Mouse (Mus musculus) midbrain, postnatal 0 days (tissue): Measurements from ENCODE around the gene Fras1. TPM values are rescaled to one million over a fixed set of nuclear protein-coding genes. Genes with fewer than 3 reads are reported as not detected.

Experiments used
- ATAC-seq: fragments of 200-750 bp; cut with Nextera tagmentation; 2 replicates; pipeline ENCODE4 v1.8.0; 2017; ENCODE audit warnings: moderate number of reproducible peaks, mild to moderate bottlenecking, moderate TSS enrichment, moderate library complexity; ENCODE audit not compliant: low FRiP score
- DNase-seq: peaks from one replicate; pipeline ENCODE4 v3.0.0-alpha.2; 2015; ENCODE audit warnings: low spot score
- H3K27ac ChIP-seq: fragments of 300-500 bp; sonication (generic); 2 replicates; pipeline ENCODE4 v1.5.1; 2014; ENCODE audit warnings: low read depth, mild to moderate bottlenecking, low read length, mixed read lengths
- H3K27me3 ChIP-seq: fragments of 300-500 bp; sonication (generic); 2 replicates; pipeline ENCODE4 v1.6.1; 2014; ENCODE audit warnings: low read length, control low read depth, mixed read lengths; ENCODE audit not compliant: insufficient read depth
- H3K36me3 ChIP-seq: fragments of 300-500 bp; sonication (generic); 2 replicates; pipeline ENCODE4 v1.6.1; 2014; ENCODE audit warnings: low read length, control low read depth, mixed read lengths; ENCODE audit not compliant: insufficient read depth
- H3K4me1 ChIP-seq: fragments of 300-500 bp; sonication (generic); 2 replicates; pipeline ENCODE4 v1.6.1; 2014; ENCODE audit warnings: mild to moderate bottlenecking, control low read depth, antibody characterized with exemption, low read length, mixed read lengths; ENCODE audit not compliant: insufficient read depth
- H3K4me2 ChIP-seq: fragments of 300-500 bp; sonication (generic); 2 replicates; pipeline ENCODE4 v1.6.1; 2014; ENCODE audit warnings: low read depth, mild to moderate bottlenecking, low read length, mixed read lengths; ENCODE audit not compliant: poor library complexity, severe bottlenecking
- H3K4me3 ChIP-seq: fragments of 300-500 bp; sonication (generic); 2 replicates; pipeline ENCODE4 v1.5.1; 2014; ENCODE audit warnings: low read depth, mild to moderate bottlenecking, low read length, moderate library complexity
- H3K9ac ChIP-seq: fragments of 300-500 bp; sonication (generic); replicated peaks from 2 replicates; pipeline ENCODE4 v1.6.1; 2014; ENCODE audit warnings: mild to moderate bottlenecking, low read length, moderate library complexity, mixed read lengths; ENCODE audit not compliant: poor library complexity, severe bottlenecking
- H3K9me3 ChIP-seq: fragments of 300-500 bp; sonication (generic); 2 replicates; pipeline ENCODE4 v1.6.1; 2016; ENCODE audit warnings: low read length, control low read depth
- CTCF ChIP-seq: IDR thresholded peaks from 2 replicates; pipeline ENCODE4 v1.5.1; 2016; ENCODE audit warnings: antibody characterized with exemption, mild to moderate bottlenecking
- whole genome bisulfite sequencing: fragments of 180-500 bp; shearing (Covaris S2); extraction: QIAGEN DNeasy Blood & Tissue Kit; methylation state at CpG from one replicate; pipeline ENCODE4 v1.1.7; 2014; 5-methylcytosine and 5-hydroxymethylcytosine counted together
- polyA plus RNA-seq: library from polyadenylated mRNA; unstranded; fragments of >200 nt; fragmentation: Nextera tagmentation; extraction: Ambion mirVana; gene quantifications from 2 replicates; pipeline ENCODE4 v1.2.1, GENCODE M21; 2015
- total RNA-seq: library from RNA; depleted of rRNA; stranded (reverse); fragments of >200 nt; gene quantifications from 2 replicates; pipeline ENCODE4 v1.2.3, GENCODE M21; 2014

Fras1 gene
- total and polyA plus RNA-seq, 2 experiments from 2014 or later: 2.3 to 7.3 TPM

- no peak for ATAC-seq
- Histone ChIP-seq H3K4me1 (no peaks in the 10 kb centered on the region), H3K9me3 (no peaks in the 10 kb centered on the region), H3K4me3 (no peak overlapping the region), H3K4me2 (no peak overlapping the region), H3K27me3 (no peaks in the 10 kb centered on the region), H3K36me3 (no peaks in the 10 kb centered on the region), H3K27ac (no peak overlapping the region), H3K9ac (no peak overlapping the region)
- WGBS: 92% methylated on average over 5 of the region's 5 CpGs
- TF ChIP-seq CTCF: no peak
- no peak for DNase-seq
These were observed 149.2 kb downstream of the Fras1 start for GRCm38 (mm10) chr5:96522909-96523409.

DNA sequence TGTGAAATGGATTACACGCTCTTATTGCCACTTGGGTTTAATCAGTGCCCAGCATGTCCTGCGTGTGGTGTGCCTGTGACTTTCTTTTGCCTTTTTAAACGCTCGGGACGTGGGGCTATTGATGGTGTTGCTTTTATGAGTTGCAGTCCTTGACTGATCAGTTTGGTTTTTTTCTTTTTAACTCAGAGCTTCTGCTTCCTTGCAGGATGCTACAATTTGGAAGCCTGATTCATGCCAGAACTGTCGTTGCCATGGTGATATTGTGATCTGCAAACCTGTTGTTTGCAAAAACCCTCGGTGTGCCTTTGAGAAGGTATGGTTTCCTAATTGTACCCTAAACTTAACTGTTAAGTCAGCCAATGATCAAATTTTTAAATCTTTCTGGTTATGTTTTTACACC is 154.5 kb downstream of the Fras1 start:
- 29% methylated on average over 7 of the region's 7 CpGs for WGBS
- DNase-seq (peak; percentile 56), ATAC-seq (no peak)
- H3K36me3 ChIP-seq: no peaks in the 10 kb centered on the region
- H3K4me3 ChIP-seq: no peak overlapping the region
- H3K4me1 ChIP-seq: peaks cover 3% of the 10 kb centered on the region; the same call in 1 of the 2 replicates
- no peak overlapping the region for H3K4me2 ChIP-seq
- no peak overlapping the region for H3K9ac ChIP-seq
- no peaks in the 10 kb centered on the region for H3K27me3 ChIP-seq
- H3K27ac ChIP-seq: no peak overlapping the region
- no peak for TF ChIP-seq CTCF
- no peaks in the 10 kb centered on the region for H3K9me3 ChIP-seq

GRCm38 (mm10) chr5:96530516-96530915 is 156.8 kb downstream of the Fras1 start:
- TF ChIP-seq CTCF: no peak
- H3K27me3 ChIP-seq: no peaks in the 10 kb centered on the region
- 86% methylated on average over 3 of the region's 3 CpGs for WGBS
- H3K27ac ChIP-seq: no peak overlapping the region
- ATAC-seq (no peak), DNase-seq (no peak)
- no peak overlapping the region for H3K9ac ChIP-seq
- peaks cover 3% of the 10 kb centered on the region; the same call in 1 of the 2 replicates for H3K4me1 ChIP-seq
- H3K4me2 ChIP-seq: no peak overlapping the region
- H3K36me3 ChIP-seq: no peaks in the 10 kb centered on the region
- no peaks in the 10 kb centered on the region for H3K9me3 ChIP-seq
- H3K4me3 ChIP-seq: no peak overlapping the region

DNA sequence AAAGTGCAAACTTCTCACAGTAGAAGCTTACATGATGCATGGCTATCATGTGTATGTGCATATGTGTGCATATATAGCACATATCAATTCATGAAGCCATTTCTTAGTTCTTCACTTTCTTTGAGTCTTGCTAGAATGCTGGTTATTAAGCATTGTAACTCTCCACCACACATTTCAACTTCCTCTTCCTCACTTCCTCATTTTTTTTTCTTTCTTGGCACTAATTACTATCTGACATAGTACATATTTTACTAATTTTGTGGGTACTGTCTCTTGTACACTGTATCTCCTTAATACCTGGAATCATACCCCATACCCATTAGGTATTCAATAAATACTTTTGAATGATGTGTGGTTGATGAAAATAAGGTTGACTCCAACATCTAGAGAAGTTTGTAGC is 158.2 kb downstream of the Fras1 start:
- no peak for TF ChIP-seq CTCF
- H3K36me3 ChIP-seq: no peaks in the 10 kb centered on the region
- H3K4me1 ChIP-seq: peaks cover 3% of the 10 kb centered on the region; the same call in 1 of the 2 replicates
- no peak overlapping the region for H3K4me3 ChIP-seq
- H3K27ac ChIP-seq: no peak overlapping the region
- no peaks in the 10 kb centered on the region for H3K27me3 ChIP-seq
- DNase-seq (no peak), ATAC-seq (no peak)
- H3K9me3 ChIP-seq: no peaks in the 10 kb centered on the region
- no peak overlapping the region for H3K9ac ChIP-seq
- H3K4me2 ChIP-seq: no peak overlapping the region

- Histone ChIP-seq H3K4me1 (no peaks in the 10 kb centered on the region), H3K27me3 (no peaks in the 10 kb centered on the region), H3K4me2 (no peak overlapping the region), H3K27ac (no peak overlapping the region), H3K9me3 (no peaks in the 10 kb centered on the region), H3K4me3 (no peak overlapping the region), H3K36me3 (no peaks in the 10 kb centered on the region), H3K9ac (no peak overlapping the region)
- no peak for TF ChIP-seq CTCF
- DNase-seq (no peak), ATAC-seq (no peak)
- 88% methylated on average over 3 of the region's 3 CpGs for WGBS
These were observed 162.8 kb downstream of the Fras1 start for GRCm38 (mm10) chr5:96536527-96536926.

DNA sequence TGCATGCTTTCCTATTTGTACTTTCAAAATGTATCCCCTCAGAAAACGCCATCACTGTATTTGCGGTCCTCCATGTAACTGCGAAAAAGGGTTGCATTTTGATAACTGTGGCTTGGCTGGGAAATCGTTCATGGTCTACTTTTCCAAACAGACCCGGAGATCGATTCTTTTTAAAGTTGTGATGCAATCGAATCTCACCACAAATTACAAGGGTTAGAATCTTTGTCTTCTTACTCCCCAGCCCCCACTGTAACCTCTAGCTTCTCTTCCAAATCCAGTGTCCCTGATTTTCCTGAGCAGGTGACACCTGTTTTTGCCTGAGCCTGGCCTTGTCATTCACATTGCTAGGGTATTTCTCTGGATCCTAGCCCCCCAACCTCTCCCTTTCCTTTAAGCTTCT is 163.2 kb downstream of the Fras1 start:
- WGBS: 95% methylated on average over 7 of the region's 7 CpGs
- no peak overlapping the region for H3K9ac ChIP-seq
- no peak overlapping the region for H3K27ac ChIP-seq
- TF ChIP-seq CTCF: no peak
- H3K4me3 ChIP-seq: no peak overlapping the region
- no peaks in the 10 kb centered on the region for H3K27me3 ChIP-seq
- no peak for DNase-seq
- ATAC-seq: no peak
- H3K4me2 ChIP-seq: no peak overlapping the region
- no peaks in the 10 kb centered on the region for H3K4me1 ChIP-seq
- no peaks in the 10 kb centered on the region for H3K36me3 ChIP-seq
- H3K9me3 ChIP-seq: no peaks in the 10 kb centered on the region
